Mouse (Mus musculus) heart, adult 2 months (tissue): ENCODE results near the gene Slc35e1.

ENCODE experiments used
- CTCF ChIP-seq: fragments of 200-600 bp; IDR thresholded peaks from 2 replicates; pipeline ENCODE4 v1.8.1; 2022; ENCODE audit warnings: antibody characterized with exemption, mild to moderate bottlenecking, moderate library complexity
- EP300 ChIP-seq: fragments of 200-500 bp; IDR thresholded peaks from 2 replicates; pipeline ENCODE4 v1.6.1; 2011; ENCODE audit warnings: low read depth, low read length, control low read depth; ENCODE audit not compliant: insufficient read depth
- POLR2A ChIP-seq: fragments of 200-500 bp; IDR thresholded peaks from 2 replicates; pipeline ENCODE4 v1.6.1; 2011; ENCODE audit warnings: mild to moderate bottlenecking, low read depth, low read length, control low read depth; ENCODE audit not compliant: insufficient read depth

GRCm38 (mm10) chr8:72445071-72445470, 47.3 kb downstream of the Slc35e1 start:
- TF ChIP-seq CTCF (no peak), POLR2A (no peak), EP300 (no peak)
